Mouse (Mus musculus) ES-E14 (cell line): Measurements from ENCODE around the gene Nprl2.

ENCODE experiments used
- HCFC1 ChIP-seq: IDR thresholded peaks from 2 replicates; pipeline ENCODE4 v1.6.1; 2012; ENCODE audit warnings: low read length, inconsistent platforms, borderline replicate concordance; ENCODE audit not compliant: insufficient read depth
- ZC3H11A ChIP-seq: IDR thresholded peaks from 2 replicates; pipeline ENCODE4 v1.6.1; 2012; ENCODE audit warnings: low read depth, mild to moderate bottlenecking, inconsistent platforms, low read length, borderline replicate concordance

GRCm38 (mm10) chr9:107580501-107581317, 38.7 kb downstream of the Nprl2 start, which contains the start of gene Hyal3:
- TF ChIP-seq ZC3H11A (no peak), HCFC1 (no peak)
